8 mouse cellular contexts compared by ENCODE assay signal in the genomic region with DNA sequence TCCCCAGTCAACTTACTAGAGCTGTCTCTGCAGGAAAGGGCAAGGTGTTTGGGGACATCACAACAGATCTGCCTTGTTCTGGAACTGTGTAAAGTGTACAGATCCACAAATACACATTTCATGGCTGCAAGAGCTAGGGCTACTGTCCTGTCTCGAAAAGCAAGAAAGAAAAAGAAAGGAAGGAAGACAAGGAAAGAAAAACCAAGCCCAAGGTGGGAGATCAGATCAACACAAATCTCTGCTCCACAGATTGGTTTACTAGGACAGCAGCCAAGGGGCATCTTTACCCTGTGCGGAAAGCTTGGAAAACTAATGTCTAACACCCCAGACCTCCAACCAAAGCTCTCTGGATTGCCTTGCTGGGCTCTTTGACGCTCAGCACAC. TPM values are rescaled to one million over a fixed set of nuclear protein-coding genes. Genes with fewer than 3 reads are reported as not detected.
DNase-seq lines count a peak whose midpoint lies in the region; ATAC-seq and TF ChIP-seq lines count a peak whose summit lies in the region.

No protein-coding gene starts in this region.

- TF ChIP-seq CTCF in left cerebral cortex, adult 2 months (IDR thresholded peaks at IDR 0.05) = no peak
- no peak for TF ChIP-seq CTCF in intestine, postnatal 0 days (IDR thresholded peaks at IDR 0.05; ENCODE audit: low read depth)

- H3K4me2 ChIP-seq in embryonic facial prominence, embryonic 13.5 days = peak overlapping the region; percentile 77
- H3K4me2 ChIP-seq in intestine, postnatal 0 days (replicated peaks; ENCODE audit: low read depth) = peak overlapping the region; percentile 73
- H3K4me2 ChIP-seq in neural tube, embryonic 13.5 days = peak overlapping the region; percentile 63

- H3K4me3 ChIP-seq in left cerebral cortex, adult 2 months = peak overlapping the region; percentile 40
- peak overlapping the region; percentile 44 for H3K4me3 ChIP-seq in embryonic facial prominence, embryonic 13.5 days
- H3K4me3 ChIP-seq in intestine, postnatal 0 days (ENCODE audit: low read depth, low read length) = peak overlapping the region; percentile 34
- peak overlapping the region; percentile 33 for H3K4me3 ChIP-seq in neural tube, embryonic 13.5 days

- H3K27ac ChIP-seq in left cerebral cortex, adult 2 months = peak overlapping the region; percentile 80
- no peak overlapping the region for H3K27ac ChIP-seq in embryonic facial prominence, embryonic 13.5 days
- H3K27ac ChIP-seq in intestine, postnatal 0 days (ENCODE audit: low read depth, low read length) = peak overlapping the region; percentile 87; the same call in 1 of the 2 replicates
- no peak overlapping the region for H3K27ac ChIP-seq in neural tube, embryonic 13.5 days (replicated peaks)

- H3K9me3 ChIP-seq in embryonic facial prominence, embryonic 13.5 days = no peaks in the 10 kb centered on the region
- H3K9me3 ChIP-seq in intestine, postnatal 0 days (ENCODE audit: control insufficient read depth) = no peaks in the 10 kb centered on the region
- no peaks in the 10 kb centered on the region for H3K9me3 ChIP-seq in neural tube, embryonic 13.5 days

- ATAC-seq in embryonic facial prominence, embryonic 13.5 days (ENCODE audit: insufficient number of reproducible peaks, insufficient read depth, low FRiP score, low TSS enrichment, low read depth) = no peak
- ATAC-seq in intestine, postnatal 0 days = no peak
- no peak for ATAC-seq in neural tube, embryonic 13.5 days (ENCODE audit: low read depth)
- no peak for ATAC-seq in granulocyte monocyte progenitor cell, adult 5-6 weeks (replicated peaks; ENCODE audit: poor library complexity, severe bottlenecking)

- no peak for DNase-seq in left cerebral cortex, adult 2 months (ENCODE audit: extremely low spot score in 1 of 2, low spot score in 2 of 2)
- no peak for DNase-seq in left cerebral cortex, adult 9 months (ENCODE audit: low spot score in 2 of 2)
- DNase-seq in kidney, postnatal 25 days = no peak
- DNase-seq in layer of hippocampus, adult 11-12 months (ENCODE audit: low spot score) = no peak

- peaks cover 15% of the 10 kb centered on the region for H3K36me3 ChIP-seq in embryonic facial prominence, embryonic 13.5 days
- peaks cover 3% of the 10 kb centered on the region; the same call in 1 of the 2 replicates for H3K36me3 ChIP-seq in intestine, postnatal 0 days (ENCODE audit: control insufficient read depth, insufficient read depth)
- H3K36me3 ChIP-seq in neural tube, embryonic 13.5 days = no peaks in the 10 kb centered on the region

- intact Hi-C loops in left cerebral cortex, adult 2 months (cut with DNase I) = no loop called here

- H3K4me1 ChIP-seq in embryonic facial prominence, embryonic 13.5 days = peaks cover 39% of the 10 kb centered on the region
- peaks cover 16% of the 10 kb centered on the region; the same call in 1 of the 2 replicates for H3K4me1 ChIP-seq in intestine, postnatal 0 days (replicated peaks; ENCODE audit: control insufficient read depth, insufficient read depth, low read length)
- H3K4me1 ChIP-seq in neural tube, embryonic 13.5 days (replicated peaks) = peaks cover 42% of the 10 kb centered on the region

- H3K27me3 ChIP-seq in embryonic facial prominence, embryonic 13.5 days = no peaks in the 10 kb centered on the region
- H3K27me3 ChIP-seq in intestine, postnatal 0 days (replicated peaks; ENCODE audit: control insufficient read depth, insufficient read depth, low read length) = no peaks in the 10 kb centered on the region
- no peaks in the 10 kb centered on the region for H3K27me3 ChIP-seq in neural tube, embryonic 13.5 days

- H3K9ac ChIP-seq in embryonic facial prominence, embryonic 13.5 days = peak overlapping the region; percentile 68; the same call in 1 of the 2 replicates
- peak overlapping the region; percentile 61 for H3K9ac ChIP-seq in intestine, postnatal 0 days (ENCODE audit: low read depth, low read length)
- no peak overlapping the region for H3K9ac ChIP-seq in neural tube, embryonic 13.5 days

- WGBS in embryonic facial prominence, embryonic 13.5 days = 54% methylated on average over 3 of the region's 3 CpGs
- 41% methylated on average over 3 of the region's 3 CpGs for WGBS in intestine, postnatal 0 days
- WGBS in neural tube, embryonic 13.5 days = 58% methylated on average over 3 of the region's 3 CpGs

RNA-seq across cellular contexts. Expression of a gene that starts 0.3 kb away (rescaled TPM):
- total RNA-seq in left cerebral cortex, adult 2 months (2021) = 10 to 100 TPM; 50.1 to 66.1 TPM
- 59.1 and 61.9 TPM in 2 replicates for polyA plus RNA-seq in embryonic facial prominence, embryonic 13.5 days (2015; fragmentation: Nextera tagmentation; extraction: Ambion mirVana)
- polyA plus RNA-seq in intestine, postnatal 0 days (2015; fragmentation: Nextera tagmentation; extraction: Ambion mirVana) = 86.9 and 88.1 TPM in 2 replicates
- polyA plus RNA-seq in neural tube, embryonic 13.5 days (2015; fragmentation: Nextera tagmentation; extraction: Ambion mirVana) = 30.6 and 38.5 TPM in 2 replicates
- 27.3 and 33.0 TPM in 2 replicates for total RNA-seq in granulocyte monocyte progenitor cell, adult 5-6 weeks (2014; fragmentation: Nextera tagmentation)
- total RNA-seq in granulocyte monocyte progenitor cell, adult 5-6 weeks (2017) = 36.8 and 42.0 TPM in 2 replicates

Comparison
In these comparisons a context has a peak if more than half of its experiments do, and no peak if none do; other contexts are left out.
1. H3K27ac ChIP-seq: peak in left cerebral cortex, adult 2 months (single experiment) and intestine, postnatal 0 days (single experiment); none in embryonic facial prominence, embryonic 13.5 days (single experiment) and neural tube, embryonic 13.5 days (single experiment).
2. Peak in every context shown above with its lines, with median percentiles within 50 percentile points of each other: H3K4me3 ChIP-seq and H3K4me2 ChIP-seq.